Mouse (Mus musculus) adrenal gland, adult 2 months (tissue): Measurements from ENCODE around the gene Trmt11. TPM values are rescaled to one million over a fixed set of nuclear protein-coding genes. Genes with fewer than 3 reads are reported as not detected.
"Not testable (repeated sequence)": the region's sequence is repeated elsewhere in the genome, so short reads cannot be mapped to it uniquely, and the experiment has no call there.

Source experiments
- DNase-seq: peaks from one replicate; pipeline ENCODE4 v3.0.0; 2021
- long read RNA-seq: library from polyadenylated mRNA; stranded (forward); transcript quantifications from one replicate; pipeline ENCODE4 v2.0.0, GENCODE M21; 2021
- polyA plus RNA-seq: library from polyadenylated mRNA; depleted of rRNA; stranded (reverse); fragments of >200 nt; gene quantifications from 2 replicates; pipeline ENCODE4 v1.2.3, GENCODE M21; 2012; rRNA removed
- total RNA-seq, 2 experiments: library from RNA; stranded (reverse); gene quantifications; 2 replicates each; pipeline ENCODE4 v1.2.3; 2021

Trmt11 gene
- 1 to 10 TPM; 8.4 to 10.0 TPM for total RNA-seq
- 0.21 and 0.28 TPM in 2 replicates for polyA plus RNA-seq
- long read RNA-seq, partial matches to known transcripts: 0 of 5 reads
- long read RNA-seq, other reads (novel, unspliced or antisense): 1 of 5 reads

- DNase-seq: peak; percentile 95
Measured at GRCm38 (mm10) chr10:30600542-30600966, at the start of gene Trmt11. Gene Trmt11, minus strand, starts transcription at chr10:30600749.

GRCm38 (mm10) chr10:30647681-30648080 is 47.1 kb upstream of the Trmt11 start:
- DNase-seq: no peak

- DNase-seq: no peak
Measured at GRCm38 (mm10) chr10:30638216-30638615, 37.7 kb upstream of the Trmt11 start.

GRCm38 (mm10) chr10:30636474-30637154 is 36.1 kb upstream of the Trmt11 start:
- DNase-seq: not testable (repeated sequence)

- DNase-seq: no peak
Measured at GRCm38 (mm10) chr10:30632718-30633117, 32.2 kb upstream of the Trmt11 start.

- no peak for DNase-seq
Measured at GRCm38 (mm10) chr10:30629977-30630376, 29.4 kb upstream of the Trmt11 start.

- DNase-seq: no peak
Measured at GRCm38 (mm10) chr10:30629513-30629912, 29.0 kb upstream of the Trmt11 start, which contains the start of gene Hint3. Gene Hint3, minus strand, starts transcription at chr10:30629632.

GRCm38 (mm10) chr10:30628444-30628843 is 27.9 kb upstream of the Trmt11 start:
- not testable (repeated sequence) for DNase-seq

GRCm38 (mm10) chr10:30627548-30627947 is 27.0 kb upstream of the Trmt11 start:
- DNase-seq: peak; percentile 8

GRCm38 (mm10) chr10:30624161-30625019 is 23.8 kb upstream of the Trmt11 start:
- DNase-seq: no peak

GRCm38 (mm10) chr10:30622928-30623327 is 22.4 kb upstream of the Trmt11 start:
- DNase-seq: no peak

- no peak for DNase-seq
Measured at GRCm38 (mm10) chr10:30618918-30619210, 18.3 kb upstream of the Trmt11 start.

GRCm38 (mm10) chr10:30618091-30618917 is 17.8 kb upstream of the Trmt11 start:
- peak; percentile 99 for DNase-seq

- DNase-seq: no peak
Measured at GRCm38 (mm10) chr10:30613039-30613438, 12.5 kb upstream of the Trmt11 start.

- DNase-seq: no peak
Measured at GRCm38 (mm10) chr10:30609614-30610013, 9.1 kb upstream of the Trmt11 start.

GRCm38 (mm10) chr10:30608109-30608508 is 7.6 kb upstream of the Trmt11 start:
- DNase-seq: no peak

- no peak for DNase-seq
Measured at GRCm38 (mm10) chr10:30600094-30600534, 435 bp downstream of the Trmt11 start.

GRCm38 (mm10) chr10:30587037-30587436 is 13.5 kb downstream of the Trmt11 start:
- DNase-seq: no peak

GRCm38 (mm10) chr10:30585691-30586090 is 14.9 kb downstream of the Trmt11 start:
- DNase-seq: no peak

GRCm38 (mm10) chr10:30577670-30578280 is 22.8 kb downstream of the Trmt11 start:
- no peak for DNase-seq

- DNase-seq: no peak
Measured at GRCm38 (mm10) chr10:30566364-30566763, 34.2 kb downstream of the Trmt11 start.

GRCm38 (mm10) chr10:30564651-30565050 is 35.9 kb downstream of the Trmt11 start:
- no peak for DNase-seq
